Mouse (Mus musculus): ENCODE measurements around the gene Pdcd2. TPM values are rescaled to one million over a fixed set of nuclear protein-coding genes. Genes with fewer than 3 reads are reported as not detected.
"Not testable (repeated sequence)": the region's sequence is repeated elsewhere in the genome, so short reads cannot be mapped to it uniquely, and the experiment has no call there.

Gene Pdcd2
- polyA plus RNA-seq, 1 experiment: 19.2 TPM

GRCm38 (mm10) chr17:15549713-15550112, 22.6 kb upstream of the Pdcd2 start:
- Histone ChIP-seq H3K27me3 (replicated peaks; ENCODE audit: control insufficient read depth, insufficient read depth, low read length) (no peaks in the 10 kb centered on the region), H3K27ac (ENCODE audit: insufficient read depth, low read depth, low read length) (no peak overlapping the region), H3K4me3 (ENCODE audit: insufficient read depth, low read depth, low read length) (no peak overlapping the region), H3K36me3 (ENCODE audit: control insufficient read depth, insufficient read depth, low read length) (peaks cover 4% of the 10 kb centered on the region), H3K4me1 (ENCODE audit: control insufficient read depth, insufficient read depth, low read length) (no peaks in the 10 kb centered on the region)
- TF ChIP-seq CTCF (conservative IDR thresholded peaks at IDR 0.05; ENCODE audit: insufficient read depth, insufficient read length, low read depth, low read length) (no peak), POLR2A (IDR thresholded peaks at IDR 0.05; ENCODE audit: low read depth, low read length) (no peak)
- 64% methylated on average over 1 of the region's 1 CpGs for WGBS
- DNase-seq: no peak

GRCm38 (mm10) chr17:15546440-15546839, 19.3 kb upstream of the Pdcd2 start:
- TF ChIP-seq POLR2A (IDR thresholded peaks at IDR 0.05; ENCODE audit: low read depth, low read length) (no peak), CTCF (conservative IDR thresholded peaks at IDR 0.05; ENCODE audit: insufficient read depth, insufficient read length, low read depth, low read length) (no peak)
- no peak overlapping the region for H3K4me3 ChIP-seq (ENCODE audit: insufficient read depth, low read depth, low read length)
- no peak overlapping the region for H3K27ac ChIP-seq (ENCODE audit: insufficient read depth, low read depth, low read length)
- peaks cover 2% of the 10 kb centered on the region; the same call in 1 of the 2 replicates for H3K36me3 ChIP-seq (ENCODE audit: control insufficient read depth, insufficient read depth, low read length)
- no peaks in the 10 kb centered on the region for H3K4me1 ChIP-seq (ENCODE audit: control insufficient read depth, insufficient read depth, low read length)
- DNase-seq: no peak
- WGBS: 73% methylated on average over 4 of the region's 4 CpGs
- H3K27me3 ChIP-seq (replicated peaks; ENCODE audit: control insufficient read depth, insufficient read depth, low read length): no peaks in the 10 kb centered on the region

GRCm38 (mm10) chr17:15543868-15544267, 16.8 kb upstream of the Pdcd2 start:
- not testable (repeated sequence) for H3K4me1 ChIP-seq (ENCODE audit: control insufficient read depth, insufficient read depth, low read length); H3K27me3 ChIP-seq (replicated peaks; ENCODE audit: control insufficient read depth, insufficient read depth, low read length); DNase-seq; H3K4me3 ChIP-seq (ENCODE audit: insufficient read depth, low read depth, low read length); H3K36me3 ChIP-seq (ENCODE audit: control insufficient read depth, insufficient read depth, low read length); H3K27ac ChIP-seq (ENCODE audit: insufficient read depth, low read depth, low read length)
- WGBS: 76% methylated on average over 4 of the region's 4 CpGs

GRCm38 (mm10) chr17:15540309-15540708, 13.2 kb upstream of the Pdcd2 start:
- Histone ChIP-seq H3K36me3 (ENCODE audit: control insufficient read depth, insufficient read depth, low read length) (peaks cover 2% of the 10 kb centered on the region; the same call in 1 of the 2 replicates), H3K27me3 (replicated peaks; ENCODE audit: control insufficient read depth, insufficient read depth, low read length) (no peaks in the 10 kb centered on the region), H3K4me1 (ENCODE audit: control insufficient read depth, insufficient read depth, low read length) (no peaks in the 10 kb centered on the region), H3K27ac (ENCODE audit: insufficient read depth, low read depth, low read length) (no peak overlapping the region), H3K4me3 (ENCODE audit: insufficient read depth, low read depth, low read length) (no peak overlapping the region)
- TF ChIP-seq POLR2A (IDR thresholded peaks at IDR 0.05; ENCODE audit: low read depth, low read length): no peak
- no peak for TF ChIP-seq CTCF (conservative IDR thresholded peaks at IDR 0.05; ENCODE audit: insufficient read depth, insufficient read length, low read depth, low read length)
- DNase-seq: no peak
- 74% methylated on average over 4 of the region's 4 CpGs for WGBS

GRCm38 (mm10) chr17:15536457-15536904, 9.4 kb upstream of the Pdcd2 start:
- Histone ChIP-seq H3K27me3 (replicated peaks; ENCODE audit: control insufficient read depth, insufficient read depth, low read length) (no peaks in the 10 kb centered on the region), H3K4me3 (ENCODE audit: insufficient read depth, low read depth, low read length) (peak overlapping the region; percentile 64), H3K36me3 (ENCODE audit: control insufficient read depth, insufficient read depth, low read length) (no peaks in the 10 kb centered on the region), H3K27ac (ENCODE audit: insufficient read depth, low read depth, low read length) (no peak overlapping the region), H3K4me1 (ENCODE audit: control insufficient read depth, insufficient read depth, low read length) (no peaks in the 10 kb centered on the region)
- DNase-seq: no peak
- WGBS: 3% methylated on average over 33 of the region's 33 CpGs
- no peak for TF ChIP-seq POLR2A (IDR thresholded peaks at IDR 0.05; ENCODE audit: low read depth, low read length)
- no peak for TF ChIP-seq CTCF (conservative IDR thresholded peaks at IDR 0.05; ENCODE audit: insufficient read depth, insufficient read length, low read depth, low read length)

- Histone ChIP-seq H3K4me1 (ENCODE audit: control insufficient read depth, insufficient read depth, low read length) (no peaks in the 10 kb centered on the region), H3K4me3 (ENCODE audit: insufficient read depth, low read depth, low read length) (no peak overlapping the region), H3K27me3 (replicated peaks; ENCODE audit: control insufficient read depth, insufficient read depth, low read length) (no peaks in the 10 kb centered on the region), H3K27ac (ENCODE audit: insufficient read depth, low read depth, low read length) (no peak overlapping the region), H3K36me3 (ENCODE audit: control insufficient read depth, insufficient read depth, low read length) (no peaks in the 10 kb centered on the region)
- no peak for DNase-seq
- TF ChIP-seq CTCF (conservative IDR thresholded peaks at IDR 0.05; ENCODE audit: insufficient read depth, insufficient read length, low read depth, low read length) (no peak), POLR2A (IDR thresholded peaks at IDR 0.05; ENCODE audit: low read depth, low read length) (no peak)
- 10% methylated on average over 8 of the region's 8 CpGs for WGBS
Observed at GRCm38 (mm10) chr17:15535943-15536342, 8.8 kb upstream of the Pdcd2 start.

- no peaks in the 10 kb centered on the region for H3K36me3 ChIP-seq (ENCODE audit: control insufficient read depth, insufficient read depth, low read length)
- TF ChIP-seq POLR2A (IDR thresholded peaks at IDR 0.05; ENCODE audit: low read depth, low read length): no peak
- no peak for TF ChIP-seq CTCF (conservative IDR thresholded peaks at IDR 0.05; ENCODE audit: insufficient read depth, insufficient read length, low read depth, low read length)
- no peaks in the 10 kb centered on the region for H3K4me1 ChIP-seq (ENCODE audit: control insufficient read depth, insufficient read depth, low read length)
- WGBS: 78% methylated on average over 11 of the region's 11 CpGs
- no peak overlapping the region for H3K4me3 ChIP-seq (ENCODE audit: insufficient read depth, low read depth, low read length)
- H3K27me3 ChIP-seq (replicated peaks; ENCODE audit: control insufficient read depth, insufficient read depth, low read length): no peaks in the 10 kb centered on the region
- H3K27ac ChIP-seq (ENCODE audit: insufficient read depth, low read depth, low read length): no peak overlapping the region
- no peak for DNase-seq
Observed at GRCm38 (mm10) chr17:15535162-15535800, 8.2 kb upstream of the Pdcd2 start.

Data from kidney, adult 2 months (tissue).